In genomic region chr2:153275577-153275976, GRCm38 (mm10) we compare ENCODE assay signal across 6 mouse cellular contexts. TPM values are rescaled to one million over a fixed set of nuclear protein-coding genes. Genes with fewer than 3 reads are reported as not detected.
DNase-seq lines count a peak whose midpoint lies in the region; TF ChIP-seq lines count a peak whose summit lies in the region.
"Not testable (repeated sequence)": the region's sequence is repeated elsewhere in the genome, so short reads cannot be mapped to it uniquely, and the experiment has no call there.

No protein-coding gene starts in this region.

- H3K9me3 ChIP-seq in CH12.LX (replicated peaks; ENCODE audit: low read length); ES-E14 (ENCODE audit: control insufficient read depth, insufficient read depth, low read depth, low read length): not testable (repeated sequence)

- H3K27me3 ChIP-seq in CH12.LX (replicated peaks), result not testable (repeated sequence)

- H3K27ac ChIP-seq in CH12.LX (ENCODE audit: insufficient read depth, low read depth); ES-E14 (ENCODE audit: insufficient read depth, low read depth, low read length, poor library complexity, severe bottlenecking): not testable (repeated sequence)

- DNase-seq in 416B (ENCODE audit: low read depth) (peak; percentile 66), ES-CJ7 (ENCODE audit: low read depth, low spot score) (peak; percentile 67), R1 (ENCODE audit: low read depth, low spot score) (peak; percentile 66), ZHBTc4 (ENCODE audit: low read depth, low spot score) (peak; percentile 64)
- not testable (repeated sequence) for DNase-seq in CH12.LX (ENCODE audit: extremely low read depth); ES-E14 (ENCODE audit: low read depth, low spot score)

- TF ChIP-seq RAD21 in CH12.LX (IDR thresholded peaks at IDR 0.05; ENCODE audit: low read depth, low read length), result not testable (repeated sequence)

- dilution Hi-C loops in CH12.LX (cut with MboI; ENCODE audit: extremely low pct_ligation_motif_present, extremely low pct_unique_long_range_greater_than_20kb, low sequenced_read_pairs), result not testable (repeated sequence)

- not testable (repeated sequence) for TF ChIP-seq EP300 in CH12.LX (IDR thresholded peaks at IDR 0.05; ENCODE audit: low read length)

- not testable (repeated sequence) for H3K4me2 ChIP-seq in CH12.LX (ENCODE audit: insufficient read depth, low read depth, poor library complexity, severe bottlenecking)

- peaks cover 15 to 56% of the 10 kb centered on the region in 2 experiments for H3K4me1 ChIP-seq in CH12.LX (ENCODE audit: control insufficient read depth in 1 of 2, insufficient read depth in 2 of 2)
- H3K4me1 ChIP-seq in ES-E14 (ENCODE audit: control insufficient read depth in 2 of 2, insufficient read depth in 2 of 2, low read length in 2 of 2, poor library complexity in 1 of 2), result not testable (repeated sequence)

- in situ Hi-C loops in CH12.LX (cut with MboI; ENCODE audit: low pct_ligation_motif_present, low pct_unique_long_range_greater_than_20kb, low sequenced_read_pairs); ES-E14 (cut with MboI; ENCODE audit: low sequenced_read_pairs in 2 of 2, unreplicated experiment in 2 of 2): not testable (repeated sequence)

- H3K79me2 ChIP-seq in CH12.LX (replicated peaks; ENCODE audit: control insufficient read depth, extremely low read depth, insufficient read depth, poor library complexity, severe bottlenecking), result not testable (repeated sequence)

- not testable (repeated sequence) for H3K9ac ChIP-seq in CH12.LX (ENCODE audit: insufficient read depth, low read depth); ES-E14 (ENCODE audit: insufficient read depth, low read depth, low read length, poor library complexity, severe bottlenecking)

- TF ChIP-seq POLR2A in CH12.LX (IDR thresholded peaks at IDR 0.05; ENCODE audit: low read depth, low read length), result not testable (repeated sequence)

- H3K36me3 ChIP-seq in CH12.LX (replicated peaks in 1 of 2; ENCODE audit: control insufficient read depth in 1 of 2, insufficient read depth in 1 of 2, low read length in 1 of 2); ES-E14 (ENCODE audit: control insufficient read depth, insufficient read depth, low read length, poor library complexity, severe bottlenecking): not testable (repeated sequence)

- H3K4me3 ChIP-seq in CH12.LX (replicated peaks in 1 of 3; ENCODE audit: low read depth in 2 of 3, low read length in 2 of 3, poor library complexity in 1 of 3); ES-E14 (ENCODE audit: insufficient read depth in 1 of 2, low read depth in 1 of 2, low read length in 2 of 2, poor library complexity in 1 of 2, severe bottlenecking in 1 of 2): not testable (repeated sequence)

- not testable (repeated sequence) for TF ChIP-seq CTCF in CH12.LX (conservative IDR thresholded peaks at IDR 0.05 in 1 of 2, IDR thresholded peaks at IDR 0.05 in 1 of 2; ENCODE audit: low read depth in 2 of 2, low read length in 2 of 2)

TF ChIP-seq in CH12.LX, 34 proteins besides CTCF, POLR2A, EP300 and RAD21:
- 0 out of 2 replicates have a peak, but pooled peaks have one; percentile 9 for TF ChIP-seq ZNF384 (IDR thresholded peaks at IDR 0.05; ENCODE audit: low read depth, low read length)

TF ChIP-seq in ES-E14, 5 proteins besides CTCF, POLR2A, EP300 and RAD21:
- TF ChIP-seq ZNF384 (IDR thresholded peaks at IDR 0.05; ENCODE audit: low read depth, low read length), result peak; percentile 93

RNA-seq across cellular contexts. Expression of gene Kif3b, which starts 15.6 kb away (rescaled TPM):
- total RNA-seq in CH12.LX (2012; rRNA removed), result 9.9 and 10.6 TPM in 2 replicates
- total RNA-seq in CH12.LX (2014; rRNA removed), result 8.5 and 9.1 TPM in 2 replicates
- 15.8 and 16.5 TPM in 2 replicates for polyA plus RNA-seq in CH12.LX (2012; ENCODE audit: insufficient read length, low read depth)
- 7.6 and 8.6 TPM in 2 replicates for total RNA-seq in ES-E14 (2012; rRNA removed)

RNA-seq across cellular contexts. Expression of gene Pofut1, which starts 34.2 kb away (rescaled TPM):
- 20.4 and 25.6 TPM in 2 replicates for total RNA-seq in CH12.LX (2012; rRNA removed)
- total RNA-seq in CH12.LX (2014; rRNA removed), result 19.4 and 22.8 TPM in 2 replicates
- polyA plus RNA-seq in CH12.LX (2012; ENCODE audit: insufficient read length, low read depth), result 15.0 and 15.6 TPM in 2 replicates
- total RNA-seq in ES-E14 (2012; rRNA removed), result 29.2 and 37.8 TPM in 2 replicates

RNA-seq across cellular contexts. Expression of gene Plagl2, which starts 34.4 kb away (rescaled TPM):
- total RNA-seq in CH12.LX (2012; rRNA removed) (11.5 and 18.0 TPM in 2 replicates), CH12.LX (2014; rRNA removed) (5.1 and 8.1 TPM in 2 replicates), ES-E14 (2012; rRNA removed) (3.5 and 3.9 TPM in 2 replicates)
- polyA plus RNA-seq in CH12.LX (2012; ENCODE audit: insufficient read length, low read depth), result 36.6 and 52.7 TPM in 2 replicates

RNA-seq across cellular contexts. Expression of gene Tspyl3, which starts 50.3 kb away (rescaled TPM):
- 9.6 and 10.2 TPM in 2 replicates for total RNA-seq in CH12.LX (2012; rRNA removed)
- 10.2 and 12.1 TPM in 2 replicates for total RNA-seq in CH12.LX (2014; rRNA removed)
- 16.5 and 16.9 TPM in 2 replicates for polyA plus RNA-seq in CH12.LX (2012; ENCODE audit: insufficient read length, low read depth)
- 1.7 and 2.1 TPM in 2 replicates for total RNA-seq in ES-E14 (2012; rRNA removed)
